ENCODE assay signal across 9 mouse cellular contexts in genomic region chr1:120082957-120083585, GRCm38 (mm10). TPM values are rescaled to one million over a fixed set of nuclear protein-coding genes. Genes with fewer than 3 reads are reported as not detected.
A peak's percentile ranks its signal among the peaks of the same experiment; 100 is the strongest.
DNase-seq lines count a peak whose midpoint lies in the region; ATAC-seq and TF ChIP-seq lines count a peak whose summit lies in the region.
"Had no signal": no experiment of that assay in that cellular context is flagged by ENCODE, and none has a peak within 500 bp of the region (broad histone marks: within the 10 kb centered on the region; RNA-seq: fewer than 3 reads in every experiment).

No protein-coding gene starts in this region.

- peak overlapping the region; percentile 35; the same call in 1 of the 2 replicates for H3K4me2 ChIP-seq in lung, embryonic 14.5 days

- no peaks in the 10 kb centered on the region for H3K27me3 ChIP-seq in lung, embryonic 14.5 days (ENCODE audit: insufficient read depth, low read length)

- no peak overlapping the region for H3K27ac ChIP-seq in lung, embryonic 14.5 days (ENCODE audit: low read depth)

- no peaks in the 10 kb centered on the region for H3K36me3 ChIP-seq in lung, embryonic 14.5 days (ENCODE audit: insufficient read depth)

- peak; percentile 71 for ATAC-seq in lung, embryonic 14.5 days (ENCODE audit: insufficient read depth)

- H3K9ac ChIP-seq in lung, embryonic 14.5 days: no peak overlapping the region

- no peak for TF ChIP-seq CTCF in lung, embryonic 14.5 days (IDR thresholded peaks at IDR 0.05; ENCODE audit: low read depth)

- H3K9me3 ChIP-seq in lung, embryonic 14.5 days (ENCODE audit: low read depth, low read length): no peaks in the 10 kb centered on the region

- no peak overlapping the region for H3K4me3 ChIP-seq in lung, embryonic 14.5 days (ENCODE audit: low read depth, low read length)

- H3K4me1 ChIP-seq in lung, embryonic 14.5 days (ENCODE audit: insufficient read depth): peaks cover 10% of the 10 kb centered on the region

- DNase-seq in 3T3-L1 (ENCODE audit: low read depth, low spot score) (peak; percentile 52), ES-CJ7 (ENCODE audit: low read depth, low spot score) (peak; percentile 78)
- peak; percentile 71 for DNase-seq in kidney, postnatal 10 days
- peak; percentile 64 for DNase-seq in lung, embryonic 14.5 days
- no peak for DNase-seq in right cerebral cortex, adult 18-20 months
- DNase-seq in right cerebral cortex, postnatal 10 days (ENCODE audit: low spot score in 2 of 2): no peak
- DNase-seq in thymus, postnatal 0 days (ENCODE audit: low spot score): no peak
- DNase-seq: cerebellum, postnatal 36 days; right cerebral cortex, postnatal 4 days had no signal

- 16% methylated on average over 7 of the region's 7 CpGs for WGBS in lung, embryonic 14.5 days

RNA-seq across cellular contexts. Expression of gene Tmem37, which starts 9.2 kb away (rescaled TPM):
- polyA plus RNA-seq in lung, embryonic 14.5 days (2014; fragmentation: Nextera tagmentation; extraction: Ambion mirVana): 7.4 and 8.0 TPM in 2 replicates
- 11.3 and 11.4 TPM in 2 replicates for polyA plus RNA-seq in thymus, postnatal 0 days (2015; fragmentation: Nextera tagmentation; extraction: Ambion mirVana)

RNA-seq across cellular contexts. Expression of gene Dbi, which starts 37.8 kb away (rescaled TPM):
- 421 and 445 TPM in 2 replicates for polyA plus RNA-seq in lung, embryonic 14.5 days (2014; fragmentation: Nextera tagmentation; extraction: Ambion mirVana)
- polyA plus RNA-seq in thymus, postnatal 0 days (2015; fragmentation: Nextera tagmentation; extraction: Ambion mirVana): 518 and 575 TPM in 2 replicates

RNA-seq across cellular contexts. Expression of gene 3110009E18Rik, which starts 37.9 kb away (rescaled TPM):
- 15.4 and 17.2 TPM in 2 replicates for polyA plus RNA-seq in lung, embryonic 14.5 days (2014; fragmentation: Nextera tagmentation; extraction: Ambion mirVana)
- polyA plus RNA-seq in thymus, postnatal 0 days (2015; fragmentation: Nextera tagmentation; extraction: Ambion mirVana): 55.5 and 56.4 TPM in 2 replicates

Comparison
In these comparisons a context has a peak if more than half of its experiments do, and no peak if none do; other contexts are left out.
1. DNase-seq: peak in 3T3-L1 (single experiment), ES-CJ7 (single experiment), kidney, postnatal 10 days (single experiment) and lung, embryonic 14.5 days (single experiment); none in right cerebral cortex, adult 18-20 months (single experiment), right cerebral cortex, postnatal 10 days (0 of 2) and thymus, postnatal 0 days (single experiment).